Mouse (Mus musculus) right cerebral cortex, adult 2 months (tissue): ENCODE measurements around the gene Megf8.
A peak's percentile ranks its signal among the peaks of the same experiment; 100 is the strongest.

Source experiments
- DNase-seq, 2 experiments: peaks; one replicate each; pipeline ENCODE4 v3.0.0; 2021 to 2022; ENCODE audit warnings: low spot score in 2 of 2

Gene Megf8

GRCm38 (mm10) chr7:25316532-25317445 is at the start of gene Megf8:
Gene Megf8 (plus strand): TSS chr7:25317164.
- DNase-seq = peak; percentile 98 to 99

- peak; percentile 99 to 100 for DNase-seq
Observed at GRCm38 (mm10) chr7:25267301-25267750, 49.6 kb upstream of the Megf8 start, which contains the start of gene Cic. Gene Cic (plus strand): TSS chr7:25267704.

DNA sequence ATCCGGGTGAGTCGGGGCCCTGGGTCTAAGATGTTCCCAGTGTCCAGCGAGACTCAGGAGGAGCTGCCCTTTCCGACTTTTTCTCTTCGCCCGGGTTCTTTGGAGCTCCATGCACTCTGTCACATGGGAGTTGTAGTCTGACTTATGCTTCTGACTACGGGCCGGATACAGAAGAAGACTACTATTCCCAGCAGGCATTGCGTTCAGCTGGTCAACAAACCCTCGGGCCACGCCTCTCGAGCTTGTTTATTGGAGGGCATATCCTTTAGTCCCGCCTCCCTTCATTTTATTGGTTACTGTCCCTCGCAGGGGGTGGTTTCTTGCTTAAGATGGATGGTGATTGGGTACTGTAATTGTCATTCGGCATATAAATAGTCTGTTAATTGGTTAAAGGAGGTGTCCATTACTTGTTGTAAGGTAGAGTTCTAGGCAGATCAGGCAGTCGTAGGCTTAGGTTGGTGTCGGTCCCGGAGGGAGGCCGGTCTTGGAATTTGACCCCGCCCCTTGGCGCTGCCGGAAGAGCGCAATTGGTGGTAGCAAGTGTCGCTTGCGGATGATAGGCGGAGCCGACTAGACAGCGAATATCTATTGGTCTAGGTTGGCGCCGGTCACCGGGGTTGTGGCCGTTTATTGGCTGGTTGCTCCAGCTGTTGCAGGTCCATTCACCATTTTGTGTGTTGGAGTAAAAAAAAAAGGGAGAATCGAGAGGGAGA is 49.1 kb upstream of the Megf8 start:
- peak; percentile 99 for DNase-seq

- no peak for DNase-seq
Observed at GRCm38 (mm10) chr7:25268588-25268987, 48.4 kb upstream of the Megf8 start.

DNA sequence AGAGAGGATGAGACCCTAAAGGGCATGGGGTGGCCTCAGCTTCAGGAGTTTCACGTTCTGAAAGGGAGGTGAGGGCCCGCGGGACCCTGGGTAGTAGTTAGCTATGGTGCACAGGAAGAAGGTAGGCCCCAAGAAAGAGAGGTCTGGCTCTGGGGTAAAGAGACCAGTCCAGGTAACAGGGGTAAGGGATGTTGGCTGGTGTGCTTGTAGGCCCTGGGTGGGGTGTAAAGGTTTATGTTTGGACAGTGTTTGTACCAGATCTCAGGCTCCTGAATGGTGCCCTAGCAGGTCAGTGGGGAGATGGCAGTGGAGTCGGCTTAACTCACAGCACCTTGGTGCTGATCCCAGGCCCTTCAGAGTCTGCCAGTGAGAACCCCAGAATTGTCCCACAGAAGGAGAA is 47.9 kb upstream of the Megf8 start:
- no peak for DNase-seq

- no peak for DNase-seq
Observed at GRCm38 (mm10) chr7:25269545-25270271, 47.3 kb upstream of the Megf8 start.

GRCm38 (mm10) chr7:25270652-25271633 is 46.0 kb upstream of the Megf8 start:
- no peak for DNase-seq

GRCm38 (mm10) chr7:25271651-25272444 is 45.1 kb upstream of the Megf8 start:
- DNase-seq = no peak

GRCm38 (mm10) chr7:25272445-25273258 is 44.3 kb upstream of the Megf8 start:
- no peak for DNase-seq

GRCm38 (mm10) chr7:25273259-25274241 is 43.4 kb upstream of the Megf8 start:
- DNase-seq = no peak

- DNase-seq = no peak
Observed at GRCm38 (mm10) chr7:25274571-25274970, 42.4 kb upstream of the Megf8 start.

- no peak for DNase-seq
Observed at GRCm38 (mm10) chr7:25274996-25275395, 42.0 kb upstream of the Megf8 start.

GRCm38 (mm10) chr7:25275555-25276298 is 41.2 kb upstream of the Megf8 start:
- DNase-seq = no peak

- no peak for DNase-seq
Observed at GRCm38 (mm10) chr7:25277405-25277804, 39.6 kb upstream of the Megf8 start.

DNA sequence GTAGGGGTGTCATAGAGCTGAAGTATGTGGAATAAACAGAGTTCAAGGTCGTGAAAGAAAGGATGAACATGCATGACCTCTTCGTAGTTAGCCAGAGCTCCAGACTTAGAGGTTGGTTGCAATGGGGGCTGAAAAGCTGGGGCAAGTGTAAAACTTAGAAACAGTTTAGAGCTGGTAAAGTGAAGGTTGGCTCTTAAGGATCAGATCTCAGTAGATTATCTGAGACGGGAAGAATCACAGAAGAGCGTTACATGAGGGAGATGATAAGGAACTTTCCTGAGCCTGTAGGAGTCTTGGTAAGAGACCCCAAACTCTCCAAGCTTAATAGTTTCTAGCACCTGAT is 39.0 kb upstream of the Megf8 start:
- no peak for DNase-seq

DNA sequence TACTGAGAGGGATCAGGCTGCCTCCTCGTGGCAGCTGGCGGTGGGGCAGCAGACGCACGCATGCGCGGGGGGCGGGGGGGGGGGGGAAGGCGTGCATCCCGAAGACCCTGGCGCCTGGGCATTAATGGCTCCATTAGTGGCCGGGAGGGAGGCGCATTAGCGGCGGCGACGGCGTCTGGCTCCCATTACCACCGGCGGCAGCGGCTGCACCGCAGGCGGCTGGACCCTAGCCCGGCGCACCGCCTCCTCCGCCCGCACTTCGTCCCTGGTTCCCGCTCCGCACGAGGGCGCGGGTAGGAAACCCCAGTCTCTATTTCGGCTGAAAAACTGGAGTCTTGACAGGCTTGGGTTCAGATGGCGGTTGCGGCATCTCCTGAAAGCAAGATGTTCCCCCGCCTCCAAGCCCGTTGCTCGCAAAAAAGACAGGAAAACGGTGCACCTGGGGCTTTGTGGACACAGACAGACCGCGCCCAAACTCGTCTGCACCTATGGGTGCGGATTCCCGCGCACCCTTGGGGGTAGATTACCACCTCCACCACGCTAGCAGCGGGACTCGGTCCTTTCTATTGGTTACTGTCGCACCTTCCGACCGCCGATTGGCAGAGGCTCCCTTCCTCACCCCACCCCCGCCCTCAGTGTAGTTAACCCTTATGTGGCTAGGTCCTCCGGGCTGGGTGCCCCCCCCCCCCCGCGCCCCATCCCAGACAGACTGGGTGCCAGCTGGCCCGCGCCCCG is 38.5 kb upstream of the Megf8 start:
- DNase-seq = peak; percentile 82 to 84
